Mouse (Mus musculus) Muller cell, postnatal 12 days (primary cell): Measurements from ENCODE around the gene Pgap3.

Experiments
- DNase-seq: peaks from one replicate; pipeline ENCODE4 v3.0.0-alpha.2; 2015; ENCODE audit errors: inconsistent ontology term

The Pgap3 gene

GRCm38 (mm10) chr11:98412273-98412796 is 12.0 kb upstream of the Pgap3 start, which contains the start of gene Erbb2:
Erbb2 (plus strand) TSS chr11:98412470.
- peak; percentile 95 for DNase-seq

GRCm38 (mm10) chr11:98409341-98409822 is 9.1 kb upstream of the Pgap3 start:
- DNase-seq = no peak

DNA sequence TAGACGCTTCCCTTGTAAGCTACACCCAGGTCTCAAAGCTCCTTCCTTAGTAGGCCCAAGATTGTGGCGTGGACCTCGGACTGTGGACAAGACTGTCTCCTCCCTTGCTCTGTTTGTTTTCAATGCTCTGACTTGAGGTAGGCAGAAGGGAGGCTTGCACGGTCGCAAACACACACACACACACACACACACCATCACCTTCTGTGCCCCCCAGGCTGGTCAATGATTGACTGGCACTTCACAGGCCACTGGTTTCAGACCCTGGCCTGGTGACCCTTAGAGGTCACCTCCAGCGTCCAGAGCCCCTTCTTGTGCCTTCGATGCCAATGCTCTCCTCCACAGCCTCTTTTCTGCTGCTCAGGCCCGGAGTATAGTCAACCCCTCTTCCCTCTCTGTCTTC is 8.6 kb upstream of the Pgap3 start:
- DNase-seq = no peak

DNA sequence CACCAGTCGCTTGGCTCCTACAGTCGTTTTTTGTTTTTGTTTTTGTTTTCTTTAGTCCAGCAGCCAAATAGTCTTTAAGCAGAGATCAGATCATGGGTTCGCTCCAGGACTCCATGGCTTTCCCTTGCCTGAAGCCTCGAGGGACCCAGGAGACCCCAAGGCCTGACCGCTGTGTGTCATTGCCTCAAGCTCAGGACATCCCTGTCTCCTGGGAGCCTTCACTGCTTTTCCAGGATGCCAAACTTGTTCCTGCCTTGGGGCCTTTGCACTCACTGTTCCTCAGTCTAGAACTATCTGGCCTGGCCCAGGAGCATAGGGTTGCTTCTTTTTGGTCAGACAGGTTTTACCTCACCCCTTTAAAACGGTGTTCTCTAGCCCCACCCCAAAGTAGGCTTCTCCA is 6.3 kb upstream of the Pgap3 start:
- DNase-seq = no peak

GRCm38 (mm10) chr11:98400816-98401215 is 526 bp upstream of the Pgap3 start:
- no peak for DNase-seq

DNA sequence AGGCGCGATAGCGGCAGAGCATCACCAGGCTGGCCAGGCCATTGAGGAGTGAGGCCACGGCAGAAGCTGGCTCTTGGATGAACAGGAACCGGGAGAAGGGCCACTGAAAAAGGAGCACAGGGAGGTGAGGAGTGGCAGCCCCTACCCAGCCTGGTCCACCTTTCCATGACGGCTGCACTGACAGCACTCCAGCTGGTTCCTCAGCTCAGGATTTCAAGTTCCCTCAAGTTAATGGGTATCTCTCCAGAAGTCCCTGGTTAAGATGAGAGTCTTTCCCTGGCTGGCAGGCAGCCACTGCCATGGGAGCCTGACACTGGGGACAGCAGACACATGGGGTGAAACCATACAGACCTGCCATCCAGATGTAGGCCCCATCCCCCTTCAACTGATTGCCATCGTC is 2.3 kb downstream of the Pgap3 start:
- no peak for DNase-seq

- DNase-seq = no peak
Observed at GRCm38 (mm10) chr11:98395041-98395440, 5.2 kb downstream of the Pgap3 start.

DNA sequence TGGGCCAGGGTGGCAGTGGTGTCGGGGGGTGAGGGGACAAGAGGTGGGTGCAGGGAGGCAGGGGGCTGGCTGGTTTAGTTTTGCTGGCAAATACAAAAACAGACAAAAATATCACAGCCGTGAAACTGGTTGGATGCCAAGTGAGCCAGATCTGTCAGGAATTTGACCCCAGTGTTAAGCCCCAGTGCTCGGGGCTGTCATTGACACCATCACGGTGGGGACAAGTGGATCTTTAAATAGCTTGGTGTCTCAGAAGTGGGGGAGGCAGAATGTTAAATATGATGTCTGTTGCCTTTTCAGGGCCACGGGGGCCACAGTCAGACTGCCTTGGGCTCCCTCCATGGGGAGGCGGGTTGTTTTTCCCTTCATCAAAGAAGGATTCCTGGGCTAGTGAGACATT is 6.0 kb downstream of the Pgap3 start:
- no peak for DNase-seq

GRCm38 (mm10) chr11:98393317-98393716 is 7.0 kb downstream of the Pgap3 start:
- no peak for DNase-seq

- DNase-seq = no peak
Observed at GRCm38 (mm10) chr11:98392645-98393044, 7.6 kb downstream of the Pgap3 start.

- DNase-seq = no peak
Observed at GRCm38 (mm10) chr11:98392034-98392433, 8.3 kb downstream of the Pgap3 start.

GRCm38 (mm10) chr11:98390141-98390540 is 10.1 kb downstream of the Pgap3 start:
- no peak for DNase-seq

GRCm38 (mm10) chr11:98389221-98389780 is 11.0 kb downstream of the Pgap3 start:
- no peak for DNase-seq

DNA sequence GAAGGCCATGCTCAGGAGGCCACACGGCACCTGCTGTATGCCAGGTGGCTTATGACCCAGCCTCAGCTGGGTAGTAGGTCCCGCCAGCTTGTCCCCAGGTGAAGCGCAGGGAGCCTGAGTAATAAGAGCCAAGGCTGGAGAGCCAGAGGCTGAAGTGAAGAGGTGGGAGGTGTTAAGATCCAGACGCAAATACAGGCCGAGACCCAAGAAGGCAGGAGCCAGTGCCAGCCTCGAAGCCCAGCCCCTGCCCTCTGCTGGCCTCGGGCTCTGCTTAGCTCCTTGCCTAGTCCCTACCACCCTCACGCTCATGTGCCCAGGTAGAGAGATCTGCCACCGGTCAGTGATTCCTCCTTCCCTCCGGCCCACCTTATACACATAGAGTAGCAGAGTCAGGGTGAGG is 12.0 kb downstream of the Pgap3 start:
- no peak for DNase-seq

DNA sequence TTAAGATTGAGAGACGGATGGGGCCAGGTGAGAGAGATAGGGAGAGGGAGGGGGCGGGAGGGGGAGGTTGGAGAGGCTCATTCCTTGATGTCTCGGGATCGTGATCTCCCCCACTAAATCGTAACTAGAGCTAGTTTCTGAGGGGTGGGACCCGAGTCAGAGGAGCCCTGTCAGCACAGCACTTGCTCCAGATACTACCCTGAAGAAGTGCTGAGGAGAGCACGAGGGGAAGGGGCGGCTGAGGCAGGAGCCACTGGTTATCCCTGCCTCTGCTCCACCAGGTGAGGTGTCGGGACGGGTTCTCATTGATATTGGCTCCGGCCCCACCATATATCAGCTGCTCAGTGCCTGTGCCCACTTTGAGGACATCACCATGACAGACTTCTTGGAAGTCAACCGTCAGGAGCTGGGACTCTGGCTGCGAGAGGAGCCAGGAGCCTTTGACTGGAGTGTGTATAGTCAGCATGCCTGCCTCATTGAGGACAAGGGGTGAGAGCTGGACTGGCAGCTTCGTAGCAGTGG is 13.2 kb downstream of the Pgap3 start:
- no peak for DNase-seq

GRCm38 (mm10) chr11:98386596-98386995 is 13.7 kb downstream of the Pgap3 start:
- no peak for DNase-seq

DNA sequence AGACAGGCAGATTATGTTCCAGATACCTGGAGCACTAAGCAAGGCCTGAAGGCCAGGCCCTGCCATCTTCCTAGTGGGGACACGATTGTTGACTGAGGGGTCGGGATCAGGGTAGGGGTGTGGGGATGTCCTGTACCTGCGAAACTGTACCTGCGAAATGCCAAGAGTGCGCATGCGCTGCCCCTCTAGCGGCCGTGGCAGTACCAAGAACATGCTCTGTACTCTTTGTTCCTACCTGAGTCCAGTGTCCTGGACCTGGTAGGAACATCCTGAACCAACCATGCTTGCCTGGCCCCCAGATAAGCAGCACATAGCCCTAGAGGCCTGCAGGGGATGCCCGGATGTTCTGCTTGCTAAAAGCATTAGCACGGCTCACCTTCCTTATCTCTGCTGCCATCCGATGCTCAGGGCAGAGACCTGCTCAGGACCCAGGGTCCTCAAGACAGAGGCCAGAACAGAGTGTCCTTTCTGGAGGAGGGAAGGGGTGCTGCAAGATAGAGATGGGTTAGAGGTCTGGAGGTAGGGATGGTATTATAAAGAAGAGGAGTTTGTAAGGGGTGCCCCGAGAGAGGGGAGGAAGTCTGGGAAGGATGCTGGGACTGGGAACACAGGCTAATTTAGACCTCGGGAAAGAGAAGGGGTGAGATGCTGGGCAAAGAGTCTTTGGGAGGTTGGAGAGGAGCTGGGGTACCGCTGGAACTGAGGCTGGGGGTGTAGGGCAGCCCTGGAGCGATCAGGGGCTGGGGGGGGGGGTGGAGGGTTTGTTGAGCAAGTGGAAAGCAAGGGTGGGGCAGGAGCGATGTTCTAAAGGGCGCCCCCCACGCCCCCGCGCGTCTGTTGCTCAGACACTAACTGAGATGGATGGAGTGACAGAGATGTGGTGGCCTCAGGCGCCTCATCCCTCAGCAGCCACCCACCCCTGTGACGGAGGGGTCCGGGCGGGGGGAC is 14.4 kb downstream of the Pgap3 start, which contains the start of gene Pnmt:
TSS of gene Pnmt (plus strand) at position 813 of the 948 bp plus-strand sequence.
- DNase-seq = no peak

- DNase-seq = no peak
Observed at GRCm38 (mm10) chr11:98384721-98385637, 15.3 kb downstream of the Pgap3 start.

GRCm38 (mm10) chr11:98384216-98384615 is 16.1 kb downstream of the Pgap3 start:
- DNase-seq = no peak

DNA sequence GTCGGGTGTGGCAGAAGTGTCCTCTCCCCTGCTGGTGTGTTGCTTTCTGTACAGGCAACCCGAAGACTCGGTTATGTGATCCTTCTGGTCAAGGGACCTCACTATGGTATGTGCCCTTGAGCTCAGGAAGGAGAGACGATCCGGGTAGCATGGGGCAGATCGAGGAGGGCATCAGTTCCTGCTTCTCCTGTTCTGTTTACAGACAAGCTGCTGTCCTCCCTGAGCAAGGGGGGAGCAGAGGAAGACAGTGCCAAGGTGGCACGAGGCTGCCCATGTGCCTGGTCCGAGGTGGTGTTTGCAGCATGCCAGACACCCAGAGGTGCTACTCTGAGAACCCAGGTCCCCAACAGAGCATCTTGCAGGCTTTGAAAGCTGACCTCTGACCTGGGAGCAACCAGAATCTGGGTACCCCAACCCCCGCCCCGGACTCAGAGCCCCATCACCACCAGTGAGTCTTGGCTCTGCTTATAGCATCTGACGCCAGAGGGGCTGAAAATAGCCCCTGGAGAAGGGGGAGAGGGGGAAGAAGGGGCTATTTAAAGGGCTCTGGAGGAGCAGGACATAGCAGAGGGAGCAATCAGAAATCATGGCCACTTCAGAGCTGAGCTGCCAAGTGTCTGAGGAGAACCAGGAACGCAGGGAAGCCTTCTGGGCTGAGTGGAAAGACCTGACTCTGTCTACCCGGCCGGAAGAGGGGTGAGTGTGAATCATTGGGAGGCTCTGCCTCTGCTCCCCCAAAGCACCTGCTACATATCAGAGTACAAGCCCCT is 16.8 kb downstream of the Pgap3 start, which contains the start of gene Tcap:
TSS of gene Tcap (plus strand) at position 551 of the 770 bp plus-strand sequence.
- DNase-seq = no peak
